8 mouse cellular contexts compared by ENCODE assay signal in the genomic region with DNA sequence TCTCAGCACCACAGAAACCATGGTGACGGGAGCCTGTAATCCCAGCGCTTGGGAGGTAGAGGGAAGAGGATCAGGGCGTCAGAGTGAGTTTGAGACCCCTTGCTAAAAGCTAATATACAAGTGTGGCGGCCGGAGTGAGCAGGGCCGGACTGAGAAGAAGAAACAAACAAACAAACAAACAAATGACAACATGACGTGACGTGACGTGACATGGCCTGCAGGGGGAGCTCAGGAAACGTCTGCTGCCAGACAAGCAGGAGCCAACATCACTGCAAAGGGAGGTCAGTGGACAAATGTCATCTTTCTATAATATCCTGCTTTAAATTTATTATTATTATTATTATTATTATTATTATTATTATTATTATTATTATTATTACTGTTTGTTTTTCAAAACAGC. TPM values are rescaled to one million over a fixed set of nuclear protein-coding genes. Genes with fewer than 3 reads are reported as not detected.
DNase-seq lines count a peak whose midpoint lies in the region; ATAC-seq and TF ChIP-seq lines count a peak whose summit lies in the region.
"Had no signal": no experiment of that assay in that cellular context is flagged by ENCODE, and none has a peak within 500 bp of the region (broad histone marks: within the 10 kb centered on the region; RNA-seq: fewer than 3 reads in every experiment).

No protein-coding gene starts in this region.

- ATAC-seq in G1E (ENCODE audit: extremely low read depth, insufficient number of reproducible peaks, low FRiP score, poor library complexity, severe bottlenecking) = no peak
- no peak; the same call in 1 of the 2 replicates for ATAC-seq in limb, embryonic 11.5 days (ENCODE audit: insufficient number of reproducible peaks, low FRiP score, low TSS enrichment, low read depth)

- no peaks in the 10 kb centered on the region for H3K27me3 ChIP-seq in G1E (ENCODE audit: insufficient read depth, low read length)
- H3K27me3 ChIP-seq in limb, embryonic 11.5 days (ENCODE audit: control insufficient read depth, insufficient read depth, low read length) = no peaks in the 10 kb centered on the region
- H3K27me3 ChIP-seq in small intestine, adult 2 months (ENCODE audit: control insufficient read depth, insufficient read depth, low read length) = no peaks in the 10 kb centered on the region
- H3K27me3 ChIP-seq: limb, embryonic 12.5 days had no signal

- peak; percentile 24; the same call in 1 of the 2 replicates for TF ChIP-seq CTCF in G1E (IDR thresholded peaks at IDR 0.05; ENCODE audit: low read depth, low read length)
- peak; percentile 76 for TF ChIP-seq CTCF in brain, embryonic 14.5 days (IDR thresholded peaks at IDR 0.05; ENCODE audit: borderline replicate concordance, extremely low read depth, insufficient read depth, insufficient read length)
- peak; percentile 49; the same call in 1 of the 2 replicates for TF ChIP-seq CTCF in small intestine, adult 2 months (IDR thresholded peaks at IDR 0.05; ENCODE audit: extremely low read depth, insufficient read length, insufficient replicate concordance, low read depth, low read length)

- H3K4me2 ChIP-seq in limb, embryonic 11.5 days (ENCODE audit: low read depth, severe bottlenecking) = no peak overlapping the region
- H3K4me2 ChIP-seq: limb, embryonic 12.5 days had no signal

- H3K4me1 ChIP-seq in G1E (ENCODE audit: insufficient read depth, low read depth, low read length) = peaks cover 17% of the 10 kb centered on the region
- H3K4me1 ChIP-seq in limb, embryonic 11.5 days (ENCODE audit: control insufficient read depth, insufficient read depth, low read length) = 0 out of 2 replicates have a peak, but pooled peaks cover 2% of the 10 kb centered on the region
- peaks cover 2% of the 10 kb centered on the region; the same call in 1 of the 2 replicates for H3K4me1 ChIP-seq in small intestine, adult 2 months (ENCODE audit: control insufficient read depth, insufficient read depth, insufficient read length, low read length)

- TF ChIP-seq POLR2A in brain, embryonic 14.5 days (IDR thresholded peaks at IDR 0.05; ENCODE audit: borderline replicate concordance, extremely low read depth, insufficient read depth, insufficient read length, poor library complexity, severe bottlenecking) = no peak
- TF ChIP-seq POLR2A in small intestine, adult 2 months (IDR thresholded peaks at IDR 0.05; ENCODE audit: low read depth, low read length) = no peak

- 64% methylated on average over 10 of the region's 10 CpGs for WGBS in limb, embryonic 11.5 days
- 39% methylated on average over 10 of the region's 10 CpGs for WGBS in small intestine, adult 2 months

- H3K36me3 ChIP-seq in G1E (replicated peaks) = no peaks in the 10 kb centered on the region
- H3K36me3 ChIP-seq in limb, embryonic 11.5 days (ENCODE audit: control insufficient read depth, insufficient read depth, low read length) = no peaks in the 10 kb centered on the region
- H3K36me3 ChIP-seq in small intestine, adult 2 months (ENCODE audit: control insufficient read depth, insufficient read depth, low read length) = no peaks in the 10 kb centered on the region
- H3K36me3 ChIP-seq: limb, embryonic 12.5 days had no signal

- H3K9ac ChIP-seq in limb, embryonic 11.5 days (ENCODE audit: low read length) = no peak overlapping the region
- H3K9ac ChIP-seq: limb, embryonic 12.5 days had no signal

- no peak overlapping the region for H3K27ac ChIP-seq in limb, embryonic 11.5 days (replicated peaks; ENCODE audit: low read depth, low read length)
- H3K27ac ChIP-seq in small intestine, adult 2 months (ENCODE audit: insufficient read depth, low read depth, low read length) = no peak overlapping the region
- H3K27ac ChIP-seq: limb, embryonic 12.5 days had no signal

- H3K9me3 ChIP-seq in G1E (replicated peaks) = no peaks in the 10 kb centered on the region
- no peaks in the 10 kb centered on the region for H3K9me3 ChIP-seq in limb, embryonic 11.5 days (ENCODE audit: control insufficient read depth, low read length)
- H3K9me3 ChIP-seq: limb, embryonic 12.5 days had no signal

- peak; percentile 38 for DNase-seq in kidney, adult 18-20 months
- no peak for DNase-seq in kidney, adult 11 months
- no peak for DNase-seq in G1E (ENCODE audit: low spot score)
- peak; percentile 65 for DNase-seq in brain, embryonic 14.5 days (ENCODE audit: low read depth)
- DNase-seq in limb, embryonic 11.5 days (ENCODE audit: low spot score) = peak; percentile 69
- no peak for DNase-seq in layer of hippocampus, adult 8-10 months (ENCODE audit: low spot score in 2 of 2)

- H3K4me3 ChIP-seq in G1E (ENCODE audit: low read depth, low read length) = no peak overlapping the region
- no peak overlapping the region for H3K4me3 ChIP-seq in limb, embryonic 11.5 days (ENCODE audit: low read depth, low read length)
- H3K4me3 ChIP-seq in small intestine, adult 2 months (ENCODE audit: low read depth, low read length) = no peak overlapping the region
- H3K4me3 ChIP-seq: limb, embryonic 12.5 days had no signal

RNA-seq across cellular contexts. Expression of a gene that starts 51.0 kb away (rescaled TPM):
- 27.3 and 29.6 TPM in 2 replicates for total RNA-seq in G1E (2014; fragmentation: Nextera tagmentation)
- total RNA-seq in G1E (2017) = 29.7 and 35.9 TPM in 2 replicates
- 22.3 and 27.4 TPM in 2 replicates for polyA plus RNA-seq in G1E (2012)
- polyA plus RNA-seq in brain, embryonic 14.5 days (2012; rRNA removed) = 15.8 and 20.1 TPM in 2 replicates
- polyA plus RNA-seq in limb, embryonic 11.5 days (2014; fragmentation: Nextera tagmentation; extraction: Ambion mirVana) = 47.6 and 48.9 TPM in 2 replicates
- 91.5 and 220 TPM in 2 replicates for polyA plus RNA-seq in small intestine, adult 2 months (2012; rRNA removed)
- total RNA-seq in layer of hippocampus, adult 8-10 months (2022) = 10 to 100 TPM; 12.6 to 27.6 (median 19.4) TPM

Comparison
In these comparisons a context has a peak if more than half of its experiments do, and no peak if none do; other contexts are left out.
1. DNase-seq: peak in kidney, adult 18-20 months (single experiment), brain, embryonic 14.5 days (single experiment) and limb, embryonic 11.5 days (single experiment); none in kidney, adult 11 months (single experiment), G1E (single experiment) and layer of hippocampus, adult 8-10 months (0 of 2).
2. CTCF ChIP-seq: peak in every context shown above with its lines; median percentile 76 in brain, embryonic 14.5 days; 49 in small intestine, adult 2 months; 24 in G1E.